Mouse (Mus musculus): ENCODE data around the gene Cyp2d11. TPM values are rescaled to one million over a fixed set of nuclear protein-coding genes. Genes with fewer than 3 reads are reported as not detected.

The Cyp2d11 gene
- total RNA-seq, 4 experiments from 2014 or later = 0.19 TPM; not detected in 3

Small RNA genes within 50 kb of the gene (microRNA-seq; reads per million reads assigned to microRNA genes)
- not detected for gene Gm25990
- gene Gm27331 = not detected
- not detected for gene Mir7684

Other genes starting within 250 kb of the Cyp2d11 start
- 10 to 100 TPM; 20.0 to 25.1 (median 21.6) TPM for gene Srebf2, start 246.8 kb downstream of the Cyp2d11 start, total RNA-seq (2022)
- under 1 TPM in 1 of 4 experiments, not detected in 3; 0.26 TPM for gene Shisa8, start 181.2 kb downstream of the Cyp2d11 start, total RNA-seq (2022)
- gene Tnfrsf13c, start 169.7 kb downstream of the Cyp2d11 start, total RNA-seq (2022) = under 1 TPM in 1 of 4 experiments, not detected in 3; 0.26 TPM
- gene Cenpm, start 149.3 kb downstream of the Cyp2d11 start, total RNA-seq (2022) = 1 to 10 TPM in 1 of 4 experiments, under 1 TPM in 3; 0.29 to 1.5 (median 0.44) TPM
- not detected for gene 1500009C09Rik, start 141.6 kb downstream of the Cyp2d11 start, total RNA-seq (2022)
- under 1 TPM; 0.16 to 0.90 (median 0.44) TPM for gene Sept3, start 119.1 kb downstream of the Cyp2d11 start, total RNA-seq (2022)
- gene Wbp2nl, start 95.1 kb downstream of the Cyp2d11 start, total RNA-seq (2022) = not detected
- gene Naga, start 55.1 kb downstream of the Cyp2d11 start, total RNA-seq (2022) = 10 to 100 TPM; 27.1 to 32.1 (median 29.9) TPM
- under 1 TPM; 0.44 to 0.57 (median 0.48) TPM for gene Pheta2, start 55.1 kb downstream of the Cyp2d11 start, total RNA-seq (2022)
- gene Smdt1, start 55.1 kb downstream of the Cyp2d11 start, total RNA-seq (2022) = 100 to 1,000 TPM; 190 to 214 (median 204) TPM
- 100 to 1,000 TPM; 658 to 797 (median 740) TPM for gene Ndufa6, start 39.7 kb downstream of the Cyp2d11 start, total RNA-seq (2022)
- gene Cyp2d22, start 13.8 kb downstream of the Cyp2d11 start, total RNA-seq (2022) = 10 to 100 TPM; 19.3 to 30.9 (median 23.3) TPM
- gene Cyp2d10, start 13.2 kb upstream of the Cyp2d11 start, total RNA-seq (2022) = under 1 TPM in 2 of 4 experiments, not detected in 2; 0.41 to 0.80 TPM
- gene Cyp2d9, start 39.4 kb upstream of the Cyp2d11 start, total RNA-seq (2022) = under 1 TPM in 1 of 4 experiments, not detected in 3; 0.22 TPM
- not detected for gene Cyp2d12, start 161.1 kb upstream of the Cyp2d11 start, total RNA-seq (2022)
- gene Cyp2d34, start 226.9 kb upstream of the Cyp2d11 start, total RNA-seq (2022) = not detected

All from heart, adult 8-10 months (tissue).